Mouse (Mus musculus) c-Kit-negative CD71-positive TER-119-positive erythroid progenitor cells, embryonic 14.5 days (primary cell): ENCODE measurements around the gene Atp2b2.

ENCODE experiments used
- DNase-seq: peaks from one replicate; pipeline ENCODE4 v3.0.0-alpha.2; 2013; ENCODE audit warnings: low read depth, low spot score

Atp2b2 gene

DNA sequence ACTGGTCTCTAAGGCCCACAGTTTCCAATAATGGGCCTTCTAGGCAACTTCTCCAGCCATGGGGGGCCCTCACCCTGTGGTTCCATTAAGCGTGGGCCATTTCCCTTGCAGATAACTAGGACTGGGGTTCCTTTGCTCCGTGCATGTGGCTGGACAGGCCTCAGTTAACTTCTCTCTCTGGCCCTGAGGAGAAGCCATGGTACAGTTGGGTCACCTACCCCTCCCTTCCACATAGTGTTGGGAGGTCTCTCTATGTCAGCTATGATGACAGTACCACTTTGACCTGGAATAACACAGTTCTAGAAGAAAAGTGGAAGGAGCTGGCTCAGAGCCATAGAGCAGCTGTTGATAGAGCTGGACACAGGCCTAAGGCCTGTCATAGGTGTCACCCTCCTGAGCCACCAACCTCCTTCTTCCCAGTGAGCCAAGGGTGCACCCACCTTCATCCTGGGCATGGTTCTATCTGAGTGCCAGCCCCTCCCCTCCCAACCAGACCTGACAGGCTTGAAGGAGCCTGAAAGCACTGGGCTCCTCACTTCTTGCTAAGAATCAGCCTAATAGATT is 185.0 kb downstream of the Atp2b2 start:
- DNase-seq = no peak

DNA sequence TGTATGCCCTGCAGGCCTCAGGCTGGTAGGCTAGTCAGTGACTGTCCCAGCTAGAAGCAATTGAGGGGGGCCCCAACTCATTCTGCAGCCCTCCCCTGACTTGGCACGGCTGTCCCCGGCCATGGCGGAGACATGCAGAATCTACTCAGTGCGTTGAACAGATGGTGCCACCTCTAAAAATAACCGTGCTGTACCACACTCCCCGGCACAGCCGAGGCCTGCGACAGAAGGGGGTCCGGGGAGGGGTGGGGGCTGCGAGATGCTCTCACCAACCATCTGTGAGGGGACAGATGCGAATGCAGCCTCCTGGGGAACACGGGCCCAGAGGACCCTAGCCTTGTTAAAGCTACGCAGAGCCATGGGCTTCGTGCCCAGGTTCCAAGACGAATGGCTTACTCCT is 185.6 kb downstream of the Atp2b2 start:
- DNase-seq = no peak

- no peak for DNase-seq
Observed at GRCm38 (mm10) chr6:113856095-113856646, 186.2 kb downstream of the Atp2b2 start.

GRCm38 (mm10) chr6:113855581-113855980 is 186.8 kb downstream of the Atp2b2 start:
- no peak for DNase-seq

GRCm38 (mm10) chr6:113852318-113852717 is 190.1 kb downstream of the Atp2b2 start:
- DNase-seq = no peak

- no peak for DNase-seq
Observed at GRCm38 (mm10) chr6:113849819-113850218, 192.6 kb downstream of the Atp2b2 start.

DNA sequence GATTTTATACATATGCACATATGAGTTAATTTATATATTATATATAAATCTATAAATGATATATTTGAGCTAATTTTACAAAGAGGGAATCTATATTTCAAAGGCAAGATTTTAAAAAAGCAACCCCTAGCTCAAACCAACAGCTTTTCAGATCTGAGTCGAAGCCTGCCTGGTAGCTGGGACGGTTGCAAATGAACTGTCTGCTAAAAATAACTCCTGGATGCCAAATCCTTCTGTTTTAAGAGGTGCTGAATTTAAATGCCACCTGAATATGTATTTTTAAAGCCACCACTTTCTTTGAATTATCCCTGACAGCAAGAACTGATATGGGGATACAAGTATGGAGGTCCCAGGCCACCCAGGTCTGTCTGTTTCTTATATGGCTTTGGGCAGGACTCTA is 193.8 kb downstream of the Atp2b2 start:
- DNase-seq = no peak

DNA sequence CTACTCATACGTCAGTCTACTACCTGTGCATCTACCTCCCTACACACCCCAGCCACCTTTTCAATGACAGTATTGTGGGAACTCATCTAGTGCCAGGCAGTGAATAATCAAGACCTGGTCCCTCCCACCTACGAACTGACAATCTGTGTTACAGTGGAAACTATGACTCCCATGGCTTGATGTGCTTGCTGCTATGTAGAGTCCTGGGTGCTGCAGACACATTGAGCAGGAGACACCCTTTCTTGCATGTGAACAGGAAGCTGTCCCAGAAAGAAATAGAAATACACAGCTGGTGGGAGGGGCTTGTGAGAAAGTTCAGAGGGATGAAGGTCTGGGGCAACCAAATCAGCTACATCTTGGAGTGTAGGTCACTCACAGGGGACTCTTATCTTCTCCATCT is 195.3 kb downstream of the Atp2b2 start:
- DNase-seq = no peak

DNA sequence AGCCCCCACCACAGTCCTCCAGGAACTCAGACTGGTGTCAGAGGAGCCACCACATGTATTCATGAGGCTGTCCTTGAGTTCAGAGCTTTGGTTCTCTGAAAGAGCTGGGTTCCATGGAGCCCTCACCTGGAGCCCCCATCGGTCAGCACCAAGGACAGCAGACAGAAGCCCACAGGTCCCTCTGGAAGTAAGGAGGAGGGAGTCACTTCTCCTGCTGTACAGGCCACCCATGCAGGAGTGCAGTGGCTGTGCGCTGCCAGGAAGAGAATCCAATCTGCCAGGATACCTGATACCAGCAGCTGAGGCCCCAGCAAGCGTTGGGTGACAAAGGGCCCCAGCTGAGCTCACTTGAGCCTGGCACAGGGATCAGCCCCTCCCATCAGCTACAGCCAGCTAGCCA is 199.2 kb downstream of the Atp2b2 start:
- no peak for DNase-seq

GRCm38 (mm10) chr6:113838493-113838892 is 203.9 kb downstream of the Atp2b2 start:
- DNase-seq = no peak

GRCm38 (mm10) chr6:113837740-113838139 is 204.7 kb downstream of the Atp2b2 start:
- DNase-seq = no peak

- DNase-seq = no peak
Observed at GRCm38 (mm10) chr6:113836545-113836944, 205.9 kb downstream of the Atp2b2 start.

- no peak for DNase-seq
Observed at GRCm38 (mm10) chr6:113830463-113830862, 211.9 kb downstream of the Atp2b2 start.

- DNase-seq = no peak
Observed at GRCm38 (mm10) chr6:113827309-113827708, 215.1 kb downstream of the Atp2b2 start.

DNA sequence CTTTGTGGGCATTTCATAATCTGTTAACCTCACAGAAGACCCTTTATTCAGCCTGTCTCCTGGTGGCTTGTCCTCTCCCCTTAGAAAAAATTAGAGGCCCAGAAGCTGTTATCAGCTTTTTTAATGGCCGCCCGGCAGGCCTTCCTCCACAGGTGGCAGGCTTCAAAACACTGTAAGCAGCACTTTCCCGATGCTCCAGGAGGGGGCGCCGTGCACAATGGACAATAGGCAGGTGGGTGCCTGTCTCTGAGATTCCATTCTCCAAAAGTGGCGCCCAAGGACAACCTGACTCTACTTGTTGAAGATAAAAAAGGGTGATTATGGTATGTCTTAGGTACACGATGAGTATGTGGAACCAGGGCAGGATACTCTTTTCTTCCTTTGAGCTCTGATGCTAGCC is 220.0 kb downstream of the Atp2b2 start:
- no peak for DNase-seq

DNA sequence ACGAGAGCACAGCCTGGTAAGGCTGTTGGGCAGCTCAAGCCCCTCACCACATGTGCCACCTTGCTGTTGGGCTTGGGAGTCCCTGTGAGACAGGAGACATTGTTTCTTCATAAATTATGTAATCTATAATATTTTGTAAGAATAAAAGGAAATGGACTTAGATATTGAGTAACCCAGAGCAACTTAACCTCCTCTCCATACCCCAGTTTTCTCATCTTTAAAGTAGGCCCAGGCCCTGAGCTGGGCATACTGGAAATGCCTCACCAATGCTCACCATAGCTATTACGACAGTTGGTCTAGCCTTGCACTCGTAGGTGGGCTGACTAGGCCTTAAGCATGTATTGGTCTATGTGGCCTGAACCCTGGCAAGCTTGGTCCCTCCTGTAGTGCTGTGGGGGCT is 225.7 kb downstream of the Atp2b2 start:
- no peak for DNase-seq

DNA sequence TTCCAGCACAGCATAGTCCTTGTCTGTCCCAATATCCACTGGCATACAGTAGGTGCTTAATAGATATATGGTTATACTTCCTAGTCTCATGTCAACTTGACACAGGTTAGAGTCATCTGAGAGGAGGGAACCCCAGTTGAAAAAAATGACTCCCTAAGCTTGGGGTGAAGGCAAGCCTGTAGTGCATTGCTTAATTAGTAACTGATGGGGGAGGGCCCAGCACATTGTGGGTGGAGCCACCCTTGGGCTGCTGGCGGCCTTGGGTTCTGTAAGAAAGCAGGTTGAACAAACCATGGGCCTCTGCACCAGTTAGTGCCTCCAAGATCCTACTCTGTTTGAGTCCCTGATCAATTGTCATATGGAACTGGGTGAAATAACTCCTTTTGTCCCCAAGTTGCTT is 231.0 kb downstream of the Atp2b2 start:
- DNase-seq = no peak

DNA sequence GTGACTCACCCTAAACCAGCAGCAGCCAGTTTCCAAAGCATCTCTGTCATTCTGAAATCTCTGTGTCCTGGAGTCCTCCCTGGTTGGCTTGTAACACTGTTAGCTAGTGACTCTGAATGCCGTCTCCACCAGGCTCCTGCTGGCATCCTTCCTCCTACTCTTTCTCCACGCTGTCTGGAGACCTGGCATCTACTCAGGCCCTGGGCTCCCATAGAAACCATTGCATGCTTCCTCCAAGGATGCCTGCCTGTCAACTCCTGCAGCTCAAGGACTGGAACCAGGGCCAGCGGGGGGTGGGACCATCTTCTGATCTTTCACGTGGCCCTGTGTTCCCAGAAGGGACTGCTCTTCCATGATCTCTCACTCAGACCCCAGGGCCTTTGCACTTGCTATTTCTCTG is 231.7 kb downstream of the Atp2b2 start:
- no peak for DNase-seq

DNA sequence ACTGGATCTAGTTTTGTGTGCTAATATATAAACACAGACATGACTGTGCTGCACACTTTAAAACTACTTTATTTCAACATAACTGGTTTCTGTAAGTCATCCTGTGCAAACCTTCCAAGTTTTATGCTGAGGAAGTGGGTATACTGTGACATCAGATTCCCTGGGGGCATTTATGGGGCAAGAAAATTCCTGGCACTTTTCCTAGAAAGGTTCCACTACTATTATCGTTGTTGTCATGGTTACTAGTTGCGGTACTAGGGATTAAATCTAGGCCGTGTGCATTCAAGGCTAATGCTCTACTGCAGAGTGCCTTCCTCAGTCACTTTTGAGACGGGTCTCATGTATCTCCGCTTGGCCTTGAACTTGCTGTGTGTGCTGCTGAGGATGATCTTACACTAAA is 236.2 kb downstream of the Atp2b2 start:
- DNase-seq = no peak

DNA sequence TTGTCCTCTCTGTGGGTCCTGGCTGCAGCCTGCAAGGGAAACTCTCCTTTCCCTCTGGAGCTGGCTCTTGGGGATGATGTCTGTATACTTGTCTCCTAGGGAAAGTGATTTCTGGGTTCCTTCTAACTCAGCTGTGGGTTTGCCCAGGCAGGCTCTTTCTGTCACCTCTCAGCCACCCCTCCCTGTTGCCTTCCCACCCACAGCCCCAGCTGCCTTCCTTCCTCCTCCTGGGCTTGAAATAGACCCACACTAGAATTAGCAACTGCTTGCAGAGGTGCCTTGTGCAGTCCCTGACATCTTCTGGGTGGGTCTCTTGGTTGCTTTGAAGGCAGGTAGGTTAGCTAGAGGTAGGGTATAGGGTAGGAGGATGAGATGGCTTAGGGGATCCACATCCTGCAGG is 241.2 kb downstream of the Atp2b2 start:
- DNase-seq = no peak

GRCm38 (mm10) chr6:113799915-113800314 is 242.5 kb downstream of the Atp2b2 start:
- DNase-seq = no peak

DNA sequence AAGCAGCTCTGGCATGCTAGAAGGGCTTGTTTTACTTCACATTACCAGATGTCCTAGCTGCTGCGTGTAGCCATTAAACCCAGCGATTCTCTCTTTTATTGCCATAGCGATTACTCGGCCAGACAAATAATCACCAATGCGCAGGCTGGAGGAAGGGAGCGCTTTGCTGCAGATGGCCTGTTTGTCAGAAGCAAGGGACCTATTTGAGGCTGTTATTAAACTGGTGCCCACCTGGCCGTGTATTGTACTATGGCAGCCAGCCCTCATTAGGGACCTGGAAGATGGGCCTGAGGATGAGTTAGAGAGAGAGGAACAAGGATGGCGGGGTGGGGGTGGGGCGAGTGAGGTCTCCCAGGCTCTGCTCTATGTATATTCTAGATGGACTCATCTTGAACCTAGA is 243.1 kb downstream of the Atp2b2 start:
- DNase-seq = no peak

- DNase-seq = no peak
Observed at GRCm38 (mm10) chr6:113798921-113799320, 243.5 kb downstream of the Atp2b2 start.

- DNase-seq = no peak
Observed at GRCm38 (mm10) chr6:113795241-113795702, 247.1 kb downstream of the Atp2b2 start.
